ENCODE assay signal across 8 mouse cellular contexts in the genomic region with DNA sequence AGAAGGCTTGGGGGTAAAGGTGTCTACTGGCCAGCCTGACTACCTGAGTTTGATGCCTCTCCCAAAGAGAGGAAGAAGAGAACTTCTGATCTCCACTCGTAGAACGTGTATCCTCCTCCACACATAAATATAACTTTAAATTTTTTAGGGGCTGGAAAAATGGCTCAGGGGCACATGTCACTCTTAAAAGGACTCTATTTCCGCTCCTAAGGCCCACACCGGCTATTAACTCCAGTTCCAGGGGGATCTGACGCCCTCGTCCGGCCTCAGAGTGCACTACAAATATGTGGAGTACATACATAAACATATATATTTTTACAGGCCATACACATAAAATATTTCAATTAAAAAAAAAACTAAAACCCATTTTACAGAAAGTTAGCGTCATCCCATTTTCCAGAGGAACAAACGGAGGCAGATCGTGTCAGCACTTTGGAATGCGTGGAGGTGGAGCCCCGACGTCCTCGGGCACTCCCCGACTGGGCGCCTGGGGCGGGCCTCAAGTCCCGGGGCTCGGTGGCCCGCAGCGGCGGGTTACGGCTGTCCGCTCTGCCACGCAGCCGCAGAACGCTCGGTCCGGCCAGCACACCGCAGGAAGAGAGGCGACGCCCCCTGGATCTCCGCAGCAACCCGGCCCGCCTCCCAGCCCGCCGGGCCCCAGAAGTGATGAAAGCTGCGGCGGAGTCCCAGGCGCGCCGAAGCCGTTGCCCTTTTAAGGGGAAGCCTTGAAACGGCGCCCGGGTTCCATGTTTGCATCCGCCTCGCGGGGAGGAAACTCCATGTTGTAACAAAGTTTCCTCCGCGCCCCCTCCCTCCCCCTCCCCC. TPM values are rescaled to one million over a fixed set of nuclear protein-coding genes. Genes with fewer than 3 reads are reported as not detected.
DNase-seq lines count a peak whose midpoint lies in the region; ATAC-seq and TF ChIP-seq lines count a peak whose summit lies in the region.

Ctdsp1 (plus strand) TSS at position 586 of the 825 bp plus-strand sequence.

- peak within 1 kb of the TSS; percentile 100 for H3K9ac ChIP-seq in embryonic facial prominence, embryonic 14.5 days (ENCODE audit: low read depth, low read length)
- peak within 1 kb of the TSS; percentile 94 for H3K9ac ChIP-seq in limb, embryonic 14.5 days (ENCODE audit: low read depth, low read length, severe bottlenecking)
- peak within 1 kb of the TSS; percentile 67 for H3K9ac ChIP-seq in midbrain, postnatal 0 days (replicated peaks; ENCODE audit: low read length, poor library complexity, severe bottlenecking)

- no peak; the same call in 1 of the 2 replicates for TF ChIP-seq CTCF in midbrain, postnatal 0 days (IDR thresholded peaks at IDR 0.05)

- H3K9me3 ChIP-seq in embryonic facial prominence, embryonic 14.5 days (ENCODE audit: control insufficient read depth, low read length): no peaks in the 10 kb centered on the region
- no peaks in the 10 kb centered on the region for H3K9me3 ChIP-seq in limb, embryonic 14.5 days (ENCODE audit: control insufficient read depth, low read length)
- H3K9me3 ChIP-seq in midbrain, postnatal 0 days (ENCODE audit: low read length): no peaks in the 10 kb centered on the region

- no peak for TF ChIP-seq POLR2A in limb, embryonic 14.5 days (IDR thresholded peaks at IDR 0.05; ENCODE audit: borderline replicate concordance, extremely low read depth, insufficient read depth, insufficient read length)

- peak; percentile 99 for DNase-seq in 3134 (ENCODE audit: extremely low read depth, insufficient read length, low spot score)
- peak; percentile 92 to 94 for DNase-seq in adrenal gland, postnatal 4 days (ENCODE audit: low spot score in 2 of 2)
- peak; percentile 99 for DNase-seq in embryonic facial prominence, embryonic 14.5 days (ENCODE audit: low spot score)
- DNase-seq in heart, adult 8-10 months (ENCODE audit: low spot score): peak; percentile 98
- DNase-seq in kidney, adult 9 months: peak; percentile 99
- DNase-seq in limb, embryonic 14.5 days (ENCODE audit: low spot score): peak; percentile 98
- DNase-seq in midbrain, postnatal 0 days (ENCODE audit: low spot score): peak; percentile 98
- DNase-seq in spleen, postnatal 14 days (ENCODE audit: low spot score in 2 of 2): peak; percentile 86 to 94

- H3K4me3 ChIP-seq in embryonic facial prominence, embryonic 14.5 days (ENCODE audit: low read depth, low read length): peak within 1 kb of the TSS; percentile 91
- H3K4me3 ChIP-seq in limb, embryonic 14.5 days (replicated peaks; ENCODE audit: low read length): peak within 1 kb of the TSS; percentile 76
- peak within 1 kb of the TSS; percentile 86 for H3K4me3 ChIP-seq in midbrain, postnatal 0 days (ENCODE audit: low read depth, low read length)

- no peaks in the 10 kb centered on the region for H3K27me3 ChIP-seq in embryonic facial prominence, embryonic 14.5 days (replicated peaks; ENCODE audit: control insufficient read depth, insufficient read depth, low read length)
- no peaks in the 10 kb centered on the region for H3K27me3 ChIP-seq in limb, embryonic 14.5 days (ENCODE audit: control insufficient read depth, insufficient read depth, low read length)
- 0 out of 2 replicates have a peak, but pooled peaks cover 13% of the 10 kb centered on the region for H3K27me3 ChIP-seq in midbrain, postnatal 0 days (ENCODE audit: insufficient read depth, low read length)

- ATAC-seq in embryonic facial prominence, embryonic 14.5 days (ENCODE audit: low read depth): peak; percentile 85
- ATAC-seq in limb, embryonic 14.5 days (ENCODE audit: low FRiP score, low read depth): peak; percentile 82
- peak; percentile 79 for ATAC-seq in midbrain, postnatal 0 days (ENCODE audit: low FRiP score)

- peak within 1 kb of the TSS; percentile 96 for H3K4me2 ChIP-seq in embryonic facial prominence, embryonic 14.5 days (ENCODE audit: low read depth, low read length)
- H3K4me2 ChIP-seq in limb, embryonic 14.5 days (replicated peaks; ENCODE audit: low read depth, low read length, severe bottlenecking): peak within 1 kb of the TSS; percentile 96
- H3K4me2 ChIP-seq in midbrain, postnatal 0 days (ENCODE audit: low read depth, low read length, poor library complexity, severe bottlenecking): peak within 1 kb of the TSS; percentile 97

- 7% methylated on average over 14 of the region's 51 CpGs for WGBS in embryonic facial prominence, embryonic 14.5 days
- 4% methylated on average over 30 of the region's 51 CpGs for WGBS in limb, embryonic 14.5 days
- 3% methylated on average over 50 of the region's 51 CpGs for WGBS in midbrain, postnatal 0 days

- H3K4me1 ChIP-seq in embryonic facial prominence, embryonic 14.5 days (ENCODE audit: control insufficient read depth, insufficient read depth, low read length): peaks cover 27% of the 10 kb centered on the region
- H3K4me1 ChIP-seq in limb, embryonic 14.5 days (ENCODE audit: control insufficient read depth, insufficient read depth, low read length): peaks cover 22% of the 10 kb centered on the region
- peaks cover 6% of the 10 kb centered on the region for H3K4me1 ChIP-seq in midbrain, postnatal 0 days (ENCODE audit: insufficient read depth, low read length)

- peaks cover 21% of the 10 kb centered on the region for H3K36me3 ChIP-seq in embryonic facial prominence, embryonic 14.5 days (ENCODE audit: control insufficient read depth, insufficient read depth, low read length)
- peaks cover 25% of the 10 kb centered on the region for H3K36me3 ChIP-seq in limb, embryonic 14.5 days (ENCODE audit: control insufficient read depth, insufficient read depth, low read length)
- no peaks in the 10 kb centered on the region for H3K36me3 ChIP-seq in midbrain, postnatal 0 days (ENCODE audit: insufficient read depth, low read length)

- peak within 1 kb of the TSS; percentile 99 for H3K27ac ChIP-seq in embryonic facial prominence, embryonic 14.5 days (replicated peaks; ENCODE audit: low read depth, low read length)
- H3K27ac ChIP-seq in limb, embryonic 14.5 days (replicated peaks; ENCODE audit: low read depth, low read length): peak within 1 kb of the TSS; percentile 96
- H3K27ac ChIP-seq in midbrain, postnatal 0 days (ENCODE audit: low read depth, low read length): peak within 1 kb of the TSS; percentile 76

RNA-seq across cellular contexts. Expression of gene Ctdsp1, which starts in this region (rescaled TPM):
- 100 to 1,000 TPM; 156 to 162 TPM for total RNA-seq in adrenal gland, postnatal 4 days (2021)
- 83.7 and 92.8 TPM in 2 replicates for polyA plus RNA-seq in embryonic facial prominence, embryonic 14.5 days (2014; fragmentation: Nextera tagmentation; extraction: Ambion mirVana)
- total RNA-seq in heart, adult 8-10 months (2022): 100 to 1,000 TPM; 115 to 130 (median 121) TPM
- 138 and 177 TPM in 2 replicates for polyA plus RNA-seq in limb, embryonic 14.5 days (2012; rRNA removed)
- polyA plus RNA-seq in limb, embryonic 14.5 days (2014; fragmentation: Nextera tagmentation; extraction: Ambion mirVana): 96.4 and 109 TPM in 2 replicates
- total RNA-seq in midbrain, postnatal 0 days (2014; rRNA removed): 23.9 and 29.3 TPM in 2 replicates
- 11.7 and 12.1 TPM in 2 replicates for polyA plus RNA-seq in midbrain, postnatal 0 days (2015; fragmentation: Nextera tagmentation; extraction: Ambion mirVana)

Comparison
In these comparisons a context has a peak if more than half of its experiments do, and no peak if none do; other contexts are left out.
1. Peak in every context shown above with its lines: DNase-seq, ATAC-seq, H3K4me3 ChIP-seq and H3K27ac ChIP-seq.